Mouse (Mus musculus) ES-E14 (cell line): ENCODE results near the gene Hspbp1.

Experiments used
- CHD2 ChIP-seq: IDR thresholded peaks from 2 replicates; pipeline ENCODE4 v1.6.1; 2014; ENCODE audit warnings: mild to moderate bottlenecking, low read depth, low read length, inconsistent platforms
- HCFC1 ChIP-seq: IDR thresholded peaks from 2 replicates; pipeline ENCODE4 v1.6.1; 2012; ENCODE audit warnings: low read length, inconsistent platforms, borderline replicate concordance; ENCODE audit not compliant: insufficient read depth
- MAFK ChIP-seq: IDR thresholded peaks from 2 replicates; pipeline ENCODE4 v1.6.1; 2014; ENCODE audit warnings: mild to moderate bottlenecking, low read depth, low read length, inconsistent platforms; ENCODE audit not compliant: insufficient read depth
- ZC3H11A ChIP-seq: IDR thresholded peaks from 2 replicates; pipeline ENCODE4 v1.6.1; 2012; ENCODE audit warnings: low read depth, mild to moderate bottlenecking, inconsistent platforms, low read length, borderline replicate concordance

DNA sequence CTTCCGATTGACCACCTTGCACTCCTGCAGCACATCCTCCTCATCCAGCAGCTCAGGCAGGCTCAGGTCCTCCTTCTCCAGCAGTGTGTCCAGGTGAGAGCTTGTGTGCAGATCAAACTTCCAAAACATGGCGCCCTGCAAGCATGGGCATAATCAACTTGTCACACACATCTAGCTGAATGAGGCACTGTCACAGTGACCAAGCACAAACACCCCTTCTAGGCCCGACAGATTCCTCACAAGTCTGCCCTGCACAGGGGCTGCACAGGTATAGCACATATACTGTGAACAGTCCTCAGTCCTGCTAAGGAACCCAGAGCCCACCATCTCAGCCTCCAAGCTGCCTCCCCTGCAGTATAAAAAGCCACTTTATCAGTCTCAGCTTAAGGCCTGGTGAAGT, 38.1 kb downstream of the Hspbp1 start:
- TF ChIP-seq ZC3H11A: no peak
- TF ChIP-seq CHD2: no peak
- TF ChIP-seq HCFC1: no peak
- TF ChIP-seq MAFK: no peak
